Mouse (Mus musculus) limb, embryonic 14.5 days (tissue): ENCODE results near the gene Gm10282. TPM values are rescaled to one million over a fixed set of nuclear protein-coding genes. Genes with fewer than 3 reads are reported as not detected.

Experiments used
- ATAC-seq: fragments of 200-750 bp; cut with Nextera tagmentation; 2 replicates; pipeline ENCODE4 v1.8.0; 2017; ENCODE audit warnings: low read depth, moderate number of reproducible peaks, moderate TSS enrichment; ENCODE audit not compliant: low FRiP score
- DNase-seq: peaks from one replicate; pipeline ENCODE4 v3.0.0-alpha.2; 2015; ENCODE audit warnings: low spot score
- H3K27ac ChIP-seq: fragments of 300-500 bp; sonication (generic); replicated peaks from 2 replicates; pipeline ENCODE4 v1.5.1; 2014; ENCODE audit warnings: low read depth, mild to moderate bottlenecking, low read length, moderate library complexity, mixed read lengths
- H3K27me3 ChIP-seq: fragments of 300-500 bp; sonication (generic); 2 replicates; pipeline ENCODE4 v1.6.1; 2014; ENCODE audit warnings: low read length, mixed read lengths; ENCODE audit not compliant: control insufficient read depth, insufficient read depth
- H3K36me3 ChIP-seq: fragments of 300-500 bp; sonication (generic); 2 replicates; pipeline ENCODE4 v1.6.1; 2014; ENCODE audit warnings: mild to moderate bottlenecking, low read length, moderate library complexity, mixed read lengths; ENCODE audit not compliant: control insufficient read depth, insufficient read depth
- H3K4me1 ChIP-seq: fragments of 300-500 bp; sonication (generic); 2 replicates; pipeline ENCODE4 v1.6.1; 2014; ENCODE audit warnings: antibody characterized with exemption, low read length, mixed read lengths; ENCODE audit not compliant: control insufficient read depth, insufficient read depth
- H3K4me2 ChIP-seq: fragments of 300-500 bp; sonication (generic); replicated peaks from 2 replicates; pipeline ENCODE4 v1.6.1; 2014; ENCODE audit warnings: low read depth, mild to moderate bottlenecking, low read length, moderate library complexity; ENCODE audit not compliant: severe bottlenecking
- H3K4me3 ChIP-seq: fragments of 300-500 bp; sonication (generic); replicated peaks from 2 replicates; pipeline ENCODE4 v1.5.1; 2014; ENCODE audit warnings: low read length
- H3K9ac ChIP-seq: fragments of 300-500 bp; sonication (generic); 2 replicates; pipeline ENCODE4 v1.6.1; 2014; ENCODE audit warnings: mild to moderate bottlenecking, low read depth, low read length, moderate library complexity; ENCODE audit not compliant: severe bottlenecking
- H3K9me3 ChIP-seq: fragments of 300-500 bp; sonication (generic); 2 replicates; pipeline ENCODE4 v1.6.1; 2016; ENCODE audit warnings: low read length; ENCODE audit not compliant: control insufficient read depth
- POLR2A ChIP-seq: fragments of 200-500 bp; IDR thresholded peaks from 2 replicates; pipeline ENCODE4 v1.8.0; 2012; ENCODE audit warnings: inconsistent platforms, mild to moderate bottlenecking, moderate library complexity, borderline replicate concordance; ENCODE audit not compliant: insufficient read depth, insufficient read length; ENCODE audit errors: extremely low read depth
- WGBS: fragments of 180-500 bp; shearing (Covaris S2); extraction: QIAGEN DNeasy Blood & Tissue Kit; methylation state at CpG from one replicate; pipeline ENCODE4 v1.1.7; 2014; 5-methylcytosine and 5-hydroxymethylcytosine counted together
- polyA plus RNA-seq, 2 experiments: library from polyadenylated mRNA; depleted of rRNA in 1 of 2; stranded (reverse) in 1 of 2; unstranded in 1 of 2; fragments of >200 nt; fragmentation: Nextera tagmentation in 1 of 2; extraction: Ambion mirVana in 1 of 2; gene quantifications; 2 replicates each; pipeline versions ENCODE4 v1.2.1 to v1.2.3; 2012 to 2014

The Gm10282 gene
- polyA plus RNA-seq, 2 experiments: 26.2 to 30.0 TPM

- 61% methylated on average over 6 of the region's 6 CpGs for WGBS
- DNase-seq (no peak), ATAC-seq (no peak)
- peaks cover 13% of the 10 kb centered on the region for H3K36me3 ChIP-seq
- no peaks in the 10 kb centered on the region; the same call in 1 of the 2 replicates for H3K9me3 ChIP-seq
- no peak overlapping the region for H3K9ac ChIP-seq
- no peak for TF ChIP-seq POLR2A
- no peak overlapping the region for H3K4me2 ChIP-seq
- H3K4me1 ChIP-seq: peaks cover 9% of the 10 kb centered on the region; the same call in 1 of the 2 replicates
- no peak overlapping the region for H3K27ac ChIP-seq
- no peak overlapping the region for H3K4me3 ChIP-seq
- H3K27me3 ChIP-seq: peaks cover 28% of the 10 kb centered on the region
These were observed 18.2 kb upstream of the Gm10282 start for GRCm38 (mm10) chr8:72323131-72323725.

GRCm38 (mm10) chr8:72322471-72322889 lies 17.4 kb upstream of the Gm10282 start:
- H3K4me1 ChIP-seq: peaks cover 9% of the 10 kb centered on the region; the same call in 1 of the 2 replicates
- peaks cover 13% of the 10 kb centered on the region for H3K36me3 ChIP-seq
- no peaks in the 10 kb centered on the region; the same call in 1 of the 2 replicates for H3K9me3 ChIP-seq
- no peak overlapping the region for H3K27ac ChIP-seq
- WGBS: 67% methylated on average over 7 of the region's 7 CpGs
- no peak overlapping the region for H3K9ac ChIP-seq
- ATAC-seq (no peak), DNase-seq (no peak)
- H3K27me3 ChIP-seq: peaks cover 28% of the 10 kb centered on the region
- TF ChIP-seq POLR2A: no peak
- 0 out of 2 replicates have a peak overlapping the region, but pooled peaks have one; percentile 7 for H3K4me2 ChIP-seq
- no peak overlapping the region; the same call in 1 of the 2 replicates for H3K4me3 ChIP-seq

- Histone ChIP-seq H3K36me3 (peaks cover 13% of the 10 kb centered on the region), H3K27ac (no peak overlapping the region), H3K9me3 (no peaks in the 10 kb centered on the region; the same call in 1 of the 2 replicates), H3K9ac (no peak overlapping the region; the same call in 1 of the 2 replicates), H3K4me3 (peak overlapping the region; percentile 48), H3K4me1 (peaks cover 9% of the 10 kb centered on the region; the same call in 1 of the 2 replicates), H3K4me2 (peak overlapping the region; percentile 68), H3K27me3 (peaks cover 28% of the 10 kb centered on the region)
- DNase-seq: no peak
- TF ChIP-seq POLR2A: no peak
- no peak for ATAC-seq
- 85% methylated on average over 20 of the region's 20 CpGs for WGBS
These were observed 16.8 kb upstream of the Gm10282 start for GRCm38 (mm10) chr8:72321635-72322441.

GRCm38 (mm10) chr8:72320803-72321583 lies 15.9 kb upstream of the Gm10282 start:
- 53% methylated on average over 25 of the region's 25 CpGs for WGBS
- Histone ChIP-seq H3K9me3 (no peaks in the 10 kb centered on the region; the same call in 1 of the 2 replicates), H3K4me2 (peak overlapping the region; percentile 68), H3K9ac (peak overlapping the region; percentile 66), H3K4me3 (peak overlapping the region; percentile 48), H3K4me1 (peaks cover 9% of the 10 kb centered on the region; the same call in 1 of the 2 replicates), H3K27ac (no peak overlapping the region), H3K36me3 (peaks cover 13% of the 10 kb centered on the region), H3K27me3 (peaks cover 28% of the 10 kb centered on the region)
- no peak for TF ChIP-seq POLR2A
- no peak for ATAC-seq
- DNase-seq: no peak
